Mouse (Mus musculus) sigmoid colon, adult 10 weeks (tissue): ENCODE results near the gene Slc44a5. TPM values are rescaled to one million over a fixed set of nuclear protein-coding genes. Genes with fewer than 3 reads are reported as not detected.

Source experiments
- polyA plus RNA-seq: library from polyadenylated mRNA; stranded (reverse); fragments of 350-450 nt; fragmentation: Illumina TruSeq; extraction: RNeasy Lipid Tissue Mini Kit (QIAGEN cat#74804); gene quantifications from one replicate; pipeline ENCODE4 v1.2.3, GENCODE M21; 2014; ENCODE audit warnings: low read depth, low replicate concordance

Gene Slc44a5
- 1.2 TPM for polyA plus RNA-seq

DNA sequence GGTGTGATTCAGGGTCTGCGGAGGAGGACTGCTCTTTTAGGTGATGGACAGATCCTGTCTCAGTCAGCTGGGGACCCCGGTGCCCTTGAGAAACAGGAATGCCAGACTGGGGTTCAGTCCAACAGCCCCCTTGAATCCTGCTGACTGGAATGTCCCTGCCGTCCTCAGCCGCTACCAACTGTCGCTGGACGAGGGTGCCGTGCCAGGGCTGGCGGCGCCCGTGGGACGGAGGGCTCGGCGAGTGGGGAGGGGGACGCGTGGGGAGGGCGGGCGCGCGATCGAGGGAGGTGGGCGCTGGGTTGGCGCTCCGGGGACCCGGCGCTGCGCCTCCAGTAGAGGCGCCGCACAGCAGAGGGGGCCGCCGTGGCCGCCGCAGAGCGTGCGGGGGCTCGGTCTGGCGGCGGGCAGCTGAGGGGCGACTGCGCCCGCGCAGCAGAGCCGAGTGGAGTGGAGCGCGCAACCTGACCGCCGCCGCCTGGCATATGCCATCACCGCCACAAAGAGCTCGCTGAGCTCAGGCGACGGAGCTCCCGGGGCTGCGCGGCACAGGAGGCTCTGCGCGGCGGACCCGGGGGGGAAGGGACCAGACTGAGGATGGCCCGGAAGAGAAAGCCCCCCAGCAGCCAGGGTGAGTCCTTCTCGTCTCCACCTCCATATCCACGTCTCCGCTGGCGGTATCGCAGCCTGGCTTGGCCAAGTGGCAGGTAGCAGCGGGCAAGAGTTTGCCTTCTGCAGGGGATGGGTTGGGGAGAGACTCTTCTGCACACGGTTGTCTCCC, at the start of gene Slc44a5:
Gene Slc44a5, plus strand, starts transcription at position 266 of the 778 bp plus-strand sequence.

DNA sequence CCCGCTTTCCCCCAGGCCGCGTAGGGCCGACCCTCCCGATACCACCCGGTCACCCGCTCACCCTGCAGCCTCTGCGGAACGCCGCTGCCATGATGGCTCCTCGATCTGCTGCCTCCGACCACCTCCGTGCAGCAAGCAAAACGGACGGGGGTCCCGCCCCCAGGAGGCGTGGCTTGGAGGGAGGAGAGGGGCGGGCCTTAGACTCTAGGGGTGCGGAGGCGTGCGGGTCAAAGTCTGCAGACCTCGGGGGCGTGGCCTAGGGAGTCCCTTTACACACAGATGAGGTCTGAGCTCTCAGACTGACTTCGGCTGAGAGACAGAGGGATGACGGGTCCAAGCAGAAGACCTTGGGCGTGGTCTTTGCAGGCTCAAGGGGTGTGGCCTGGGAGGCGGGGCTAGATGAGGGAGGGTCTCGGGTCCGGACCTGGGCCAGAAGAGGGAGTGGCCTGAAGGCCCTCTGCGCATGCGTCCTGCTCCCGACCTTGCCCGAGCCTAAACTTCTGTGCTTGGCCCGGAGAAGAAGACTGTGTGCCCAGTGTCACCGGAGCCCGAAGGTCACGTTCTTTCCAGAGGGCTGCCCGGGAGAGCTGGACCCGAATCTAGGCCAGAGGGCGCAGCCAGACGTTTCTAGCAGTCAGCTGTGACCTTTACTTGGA, 28.8 kb upstream of the Slc44a5 start, which contains the start of gene Acadm:
Gene Acadm, minus strand, starts transcription at position 298 of the 656 bp plus-strand sequence.

Other genes with a start within 250 kb of the Slc44a5 start
- gene St6galnac3, start 248.3 kb upstream of the Slc44a5 start, polyA plus RNA-seq = 1.7 TPM
- gene Asb17, start 129.2 kb upstream of the Slc44a5 start, polyA plus RNA-seq = not detected
- gene Msh4, start 67.3 kb upstream of the Slc44a5 start, polyA plus RNA-seq = not detected
- gene Rabggtb, start 60.4 kb upstream of the Slc44a5 start, polyA plus RNA-seq = 72.5 TPM
- 198 TPM for gene Acadm, start 28.8 kb upstream of the Slc44a5 start, polyA plus RNA-seq